Mouse (Mus musculus): Measurements from ENCODE around the gene Phc3. TPM values are rescaled to one million over a fixed set of nuclear protein-coding genes. Genes with fewer than 3 reads are reported as not detected.

Gene Phc3
- polyA plus RNA-seq (2014; fragmentation: Nextera tagmentation; extraction: Ambion mirVana) = 8.8 and 9.1 TPM in 2 replicates

DNA sequence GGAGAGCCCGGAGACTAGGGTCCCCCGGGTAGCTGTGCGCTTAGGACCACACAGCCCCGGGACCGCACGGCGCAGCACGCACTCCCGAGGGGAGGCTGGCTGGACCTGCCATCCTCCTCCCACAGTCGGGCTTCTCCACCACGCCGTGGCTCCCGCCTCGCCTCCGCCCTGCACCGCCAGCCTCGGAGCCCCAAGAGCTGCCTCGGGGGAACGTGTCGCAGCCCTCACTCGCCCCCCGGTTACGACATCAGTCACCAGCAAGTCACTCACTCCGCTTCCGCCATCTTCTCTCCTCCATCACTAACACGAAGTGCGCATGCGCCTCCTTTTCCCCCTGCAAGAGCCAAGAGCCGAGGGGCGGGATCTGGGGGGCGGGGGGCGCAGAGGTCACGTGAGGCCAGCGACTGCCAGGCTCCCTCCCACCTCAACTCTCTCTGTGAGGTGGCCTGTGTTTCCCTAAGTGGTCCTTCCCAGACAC, at the start of gene Phc3:
Gene Phc3, minus strand, starts transcription at position 312 of the 478 bp plus-strand sequence.
- peak; percentile 92 for ATAC-seq (replicated peaks; ENCODE audit: low FRiP score, low TSS enrichment, low read depth)
- 0% methylated on average over 34 of the region's 34 CpGs for WGBS

DNA sequence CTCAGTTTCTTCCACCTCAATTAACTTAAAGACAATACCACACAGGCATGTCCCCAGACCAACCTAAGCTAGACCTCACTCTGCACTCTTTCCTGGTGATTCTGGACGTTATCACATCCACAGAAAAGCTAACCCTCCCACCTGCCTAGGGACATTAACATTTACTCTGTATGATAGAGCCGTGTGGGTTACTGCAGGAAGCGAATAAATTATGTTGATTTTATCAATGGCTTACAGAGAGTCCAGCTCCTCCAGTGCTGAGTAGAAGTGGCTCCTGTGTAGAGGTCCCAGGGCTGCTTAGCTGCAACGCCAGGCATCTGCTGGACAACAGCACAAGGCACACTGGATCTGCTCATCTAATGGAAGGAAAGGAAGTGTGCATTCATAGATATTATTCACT, 48.4 kb upstream of the Phc3 start:
- no peak for ATAC-seq (replicated peaks; ENCODE audit: low FRiP score, low TSS enrichment, low read depth)

More for the DNA sequence above, at the start of gene Phc3:
- no peaks in the 10 kb centered on the region for H3K27me3 ChIP-seq (replicated peaks; ENCODE audit: control insufficient read depth, insufficient read depth, low read length)
- peaks cover 7% of the 10 kb centered on the region; the same call in 1 of the 2 replicates for H3K4me1 ChIP-seq (replicated peaks; ENCODE audit: control insufficient read depth, insufficient read depth, low read length)
- peak within 1 kb of the TSS; percentile 88 for H3K9ac ChIP-seq (ENCODE audit: low read length)
- H3K4me2 ChIP-seq (ENCODE audit: low read length) = peak within 1 kb of the TSS; percentile 62
- DNase-seq (ENCODE audit: low spot score) = peak; percentile 98
- peak within 1 kb of the TSS; percentile 87 for H3K27ac ChIP-seq (ENCODE audit: low read depth)
- peaks cover 18% of the 10 kb centered on the region for H3K36me3 ChIP-seq (ENCODE audit: control insufficient read depth, insufficient read depth, low read length)
- peak within 1 kb of the TSS; percentile 87 for H3K4me3 ChIP-seq (ENCODE audit: low read depth, low read length)
- H3K9me3 ChIP-seq (ENCODE audit: control insufficient read depth, low read length) = no peaks in the 10 kb centered on the region

DNA sequence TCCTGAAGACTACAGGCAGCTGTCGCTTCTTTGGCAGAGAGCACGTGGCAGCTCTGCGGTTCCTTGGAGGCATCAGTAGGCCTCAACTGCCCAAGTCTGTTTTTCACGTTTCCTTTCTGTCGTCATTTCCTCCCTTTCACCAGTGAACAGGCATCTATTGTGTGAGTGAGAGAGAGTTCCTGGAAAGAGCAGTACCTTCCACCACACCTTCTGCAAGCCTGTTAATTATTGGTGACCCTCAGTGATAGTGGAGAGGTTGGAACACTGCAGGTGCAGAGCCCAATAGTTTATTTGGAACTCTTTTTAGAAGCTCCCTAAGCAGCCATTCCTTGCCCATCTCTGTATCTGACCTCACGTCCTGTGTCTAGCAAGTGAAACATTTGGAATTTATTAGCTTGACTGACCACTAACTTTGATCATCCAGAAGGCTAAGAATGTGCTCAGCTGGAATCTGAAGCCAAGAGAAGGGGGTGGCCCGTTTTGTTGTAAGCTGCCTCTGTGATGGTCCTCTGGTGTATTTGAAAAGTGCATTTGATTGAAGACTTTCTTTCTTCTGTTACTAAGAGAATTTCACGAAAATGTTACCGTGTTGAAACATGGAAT, 47.5 kb upstream of the Phc3 start:
- H3K4me3 ChIP-seq (ENCODE audit: low read depth, low read length) = no peak overlapping the region
- peak overlapping the region; percentile 47; the same call in 1 of the 2 replicates for H3K27ac ChIP-seq (ENCODE audit: low read depth)
- peaks cover 26% of the 10 kb centered on the region for H3K4me1 ChIP-seq (replicated peaks; ENCODE audit: control insufficient read depth, insufficient read depth, low read length)
- no peaks in the 10 kb centered on the region for H3K9me3 ChIP-seq (ENCODE audit: control insufficient read depth, low read length)
- no peak for DNase-seq (ENCODE audit: low spot score)
- WGBS = 36% methylated on average over 9 of the region's 9 CpGs
- H3K9ac ChIP-seq (ENCODE audit: low read length) = no peak overlapping the region
- no peaks in the 10 kb centered on the region for H3K27me3 ChIP-seq (replicated peaks; ENCODE audit: control insufficient read depth, insufficient read depth, low read length)
- H3K36me3 ChIP-seq (ENCODE audit: control insufficient read depth, insufficient read depth, low read length) = peaks cover 8% of the 10 kb centered on the region
- no peak overlapping the region for H3K4me2 ChIP-seq (ENCODE audit: low read length)
- ATAC-seq (replicated peaks; ENCODE audit: low FRiP score, low TSS enrichment, low read depth) = peak; percentile 67; the same call in 1 of the 2 replicates

More for the DNA sequence above, 48.4 kb upstream of the Phc3 start:
- Histone ChIP-seq H3K9me3 (ENCODE audit: control insufficient read depth, low read length) (no peaks in the 10 kb centered on the region), H3K4me2 (ENCODE audit: low read length) (no peak overlapping the region), H3K4me1 (replicated peaks; ENCODE audit: control insufficient read depth, insufficient read depth, low read length) (peaks cover 26% of the 10 kb centered on the region), H3K4me3 (ENCODE audit: low read depth, low read length) (no peak overlapping the region), H3K27me3 (replicated peaks; ENCODE audit: control insufficient read depth, insufficient read depth, low read length) (no peaks in the 10 kb centered on the region), H3K9ac (ENCODE audit: low read length) (no peak overlapping the region), H3K36me3 (ENCODE audit: control insufficient read depth, insufficient read depth, low read length) (peaks cover 8% of the 10 kb centered on the region), H3K27ac (ENCODE audit: low read depth) (no peak overlapping the region)
- WGBS = 50% methylated on average over 4 of the region's 4 CpGs
- no peak for DNase-seq (ENCODE audit: low spot score)

DNA sequence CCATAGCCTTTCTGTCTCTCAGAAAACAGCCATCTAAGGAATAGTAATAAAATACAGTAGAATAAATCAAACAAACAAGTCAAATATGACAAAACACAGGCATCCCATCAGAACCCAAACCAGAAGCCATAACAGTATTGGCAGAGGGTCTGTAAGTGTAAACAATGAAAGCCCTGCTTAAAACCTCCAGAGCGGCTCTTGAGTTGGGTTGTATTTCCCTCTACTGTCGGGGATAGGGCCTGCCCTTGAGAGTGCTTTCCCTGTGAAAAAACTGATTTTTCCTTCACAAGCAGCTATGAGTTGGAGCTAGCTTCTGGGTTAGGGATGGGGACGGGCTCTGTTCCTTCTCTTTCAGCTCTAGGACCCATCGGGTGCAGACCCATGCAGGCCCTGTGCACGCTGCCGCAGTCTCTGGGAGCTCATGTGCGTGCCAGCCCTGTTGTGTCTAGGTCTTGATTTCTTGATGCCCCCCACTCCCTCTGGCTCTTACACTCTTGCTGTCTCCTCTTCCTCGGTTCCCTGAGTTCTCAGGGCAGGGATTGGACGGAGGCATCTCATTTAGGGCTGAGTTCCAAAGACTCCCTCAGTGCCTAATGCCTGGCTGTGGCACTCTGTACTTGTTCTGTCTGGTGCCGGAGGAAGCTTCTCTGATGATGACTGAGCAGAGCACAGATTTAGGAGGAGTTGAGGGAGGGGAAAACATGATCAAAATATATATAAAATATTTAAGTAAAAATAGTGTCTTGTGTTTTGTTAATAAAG, 46.6 kb upstream of the Phc3 start:
- Histone ChIP-seq H3K9me3 (ENCODE audit: control insufficient read depth, low read length) (no peaks in the 10 kb centered on the region), H3K4me3 (ENCODE audit: low read depth, low read length) (no peak overlapping the region), H3K36me3 (ENCODE audit: control insufficient read depth, insufficient read depth, low read length) (peaks cover 8% of the 10 kb centered on the region), H3K4me1 (replicated peaks; ENCODE audit: control insufficient read depth, insufficient read depth, low read length) (peaks cover 26% of the 10 kb centered on the region), H3K4me2 (ENCODE audit: low read length) (0 out of 2 replicates have a peak overlapping the region, but pooled peaks have one; percentile 22), H3K27ac (ENCODE audit: low read depth) (peak overlapping the region; percentile 47), H3K9ac (ENCODE audit: low read length) (no peak overlapping the region), H3K27me3 (replicated peaks; ENCODE audit: control insufficient read depth, insufficient read depth, low read length) (no peaks in the 10 kb centered on the region)
- WGBS = 43% methylated on average over 10 of the region's 10 CpGs
- DNase-seq (ENCODE audit: low spot score) = no peak
- ATAC-seq (replicated peaks; ENCODE audit: low FRiP score, low TSS enrichment, low read depth) = no peak; the same call in 1 of the 2 replicates

DNA sequence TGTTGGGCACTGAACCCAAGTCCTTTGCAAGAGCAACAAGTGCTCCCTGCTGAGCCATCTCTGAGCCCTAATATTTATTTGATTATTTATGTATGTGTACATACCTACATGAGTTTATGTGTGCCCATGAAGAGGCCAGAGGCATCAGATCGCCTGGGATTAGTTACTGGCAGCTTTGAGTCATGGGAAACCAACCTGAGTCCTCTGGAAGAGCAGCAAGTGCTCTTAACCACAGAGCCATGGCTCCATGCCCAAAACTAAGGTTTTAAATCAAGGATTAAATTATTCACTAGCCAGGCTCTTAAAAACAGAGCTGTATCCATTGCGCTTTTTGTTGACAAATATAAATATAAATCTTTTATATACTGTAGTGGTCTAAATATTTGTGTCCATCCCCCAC, 45.2 kb upstream of the Phc3 start:
- no peak overlapping the region for H3K4me2 ChIP-seq (ENCODE audit: low read length)
- no peak for DNase-seq (ENCODE audit: low spot score)
- H3K36me3 ChIP-seq (ENCODE audit: control insufficient read depth, insufficient read depth, low read length) = peaks cover 3% of the 10 kb centered on the region
- H3K9ac ChIP-seq (ENCODE audit: low read length) = no peak overlapping the region
- H3K9me3 ChIP-seq (ENCODE audit: control insufficient read depth, low read length) = no peaks in the 10 kb centered on the region
- H3K4me3 ChIP-seq (ENCODE audit: low read depth, low read length) = no peak overlapping the region
- H3K27me3 ChIP-seq (replicated peaks; ENCODE audit: control insufficient read depth, insufficient read depth, low read length) = no peaks in the 10 kb centered on the region
- ATAC-seq (replicated peaks; ENCODE audit: low FRiP score, low TSS enrichment, low read depth) = no peak
- 76% methylated on average over 2 of the region's 2 CpGs for WGBS
- H3K27ac ChIP-seq (ENCODE audit: low read depth) = no peak overlapping the region
- H3K4me1 ChIP-seq (replicated peaks; ENCODE audit: control insufficient read depth, insufficient read depth, low read length) = peaks cover 26% of the 10 kb centered on the region

DNA sequence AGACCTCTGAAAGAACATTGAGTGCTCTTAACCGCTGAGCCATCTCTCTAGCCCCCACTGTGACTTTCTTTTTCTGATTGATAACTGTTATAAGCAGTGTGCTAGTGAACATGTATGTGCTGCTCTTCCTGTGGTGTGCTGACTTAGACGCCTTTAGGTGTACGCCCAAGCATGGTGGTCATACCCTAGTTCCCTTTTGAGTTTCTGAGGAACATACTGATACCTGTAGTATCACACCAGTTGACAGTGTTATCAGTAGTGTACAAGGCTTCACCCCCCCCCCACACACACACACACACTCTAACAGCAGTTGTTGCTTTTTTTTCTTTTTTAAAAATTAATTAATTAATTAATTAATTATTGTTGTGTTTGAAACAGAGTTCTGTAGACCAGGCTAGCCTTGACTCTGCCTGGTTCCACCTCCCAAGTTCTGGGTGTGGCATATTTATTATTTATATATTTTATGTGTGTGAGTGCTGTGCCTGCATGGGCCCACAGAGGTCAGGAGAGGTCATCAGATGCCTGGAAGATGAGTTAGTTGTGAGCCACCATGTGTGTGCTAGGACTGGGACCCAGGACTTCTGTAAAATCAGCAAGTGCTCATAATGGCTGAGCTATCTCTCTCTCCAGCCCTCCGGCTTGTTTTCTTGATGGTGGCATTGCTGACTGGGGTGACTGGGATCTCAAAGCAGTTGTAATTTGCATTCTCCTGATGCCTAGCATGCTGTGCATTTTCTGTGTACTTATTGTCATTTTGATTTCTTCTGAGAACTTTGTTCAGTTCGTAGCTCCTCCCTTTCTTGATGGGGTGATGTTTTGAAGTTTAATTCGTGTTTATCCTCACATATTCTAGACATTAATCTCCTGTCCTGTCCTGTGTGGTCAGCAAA, 35.4 kb upstream of the Phc3 start:
- H3K4me3 ChIP-seq (ENCODE audit: low read depth, low read length) = no peak overlapping the region
- DNase-seq (ENCODE audit: low spot score) = no peak
- H3K27me3 ChIP-seq (replicated peaks; ENCODE audit: control insufficient read depth, insufficient read depth, low read length) = no peaks in the 10 kb centered on the region
- H3K9me3 ChIP-seq (ENCODE audit: control insufficient read depth, low read length) = no peaks in the 10 kb centered on the region
- no peaks in the 10 kb centered on the region for H3K36me3 ChIP-seq (ENCODE audit: control insufficient read depth, insufficient read depth, low read length)
- WGBS = 82% methylated on average over 6 of the region's 6 CpGs
- no peak for ATAC-seq (replicated peaks; ENCODE audit: low FRiP score, low TSS enrichment, low read depth)
- no peak overlapping the region for H3K9ac ChIP-seq (ENCODE audit: low read length)
- no peak overlapping the region for H3K4me2 ChIP-seq (ENCODE audit: low read length)
- no peak overlapping the region for H3K27ac ChIP-seq (ENCODE audit: low read depth)
- peaks cover 10% of the 10 kb centered on the region for H3K4me1 ChIP-seq (replicated peaks; ENCODE audit: control insufficient read depth, insufficient read depth, low read length)

DNA sequence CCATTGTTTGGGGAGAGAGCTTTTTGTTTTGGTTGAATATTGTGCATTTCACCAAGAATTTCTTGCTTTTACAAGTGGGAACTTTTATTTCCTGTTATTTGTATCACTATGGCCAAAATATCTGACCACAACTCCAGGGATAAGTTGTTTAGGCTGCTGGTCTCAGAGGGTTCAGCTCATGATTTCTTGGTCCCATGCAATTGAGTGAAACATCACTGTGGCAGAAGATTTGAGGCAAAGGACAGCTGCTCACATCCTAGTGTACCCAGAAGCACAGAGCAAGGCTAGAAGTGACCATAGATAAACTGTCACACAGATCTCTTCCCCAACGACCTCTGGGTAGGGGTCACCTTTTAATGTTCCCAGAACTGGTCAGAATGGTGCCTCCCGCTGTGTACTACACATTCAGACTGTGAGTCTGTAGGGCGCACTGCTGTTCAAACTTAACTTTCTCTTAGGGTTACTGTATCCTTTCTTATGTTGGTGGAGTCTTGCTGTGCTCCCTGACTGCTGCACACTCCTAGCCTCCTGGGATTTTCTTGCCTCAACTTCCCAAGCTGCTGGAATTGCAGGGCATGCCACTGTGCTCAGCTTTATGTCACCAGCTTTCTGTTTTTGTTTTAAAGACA, 31.9 kb upstream of the Phc3 start:
- no peaks in the 10 kb centered on the region for H3K36me3 ChIP-seq (ENCODE audit: control insufficient read depth, insufficient read depth, low read length)
- ATAC-seq (replicated peaks; ENCODE audit: low FRiP score, low TSS enrichment, low read depth) (no peak), DNase-seq (ENCODE audit: low spot score) (no peak)
- no peak overlapping the region for H3K4me3 ChIP-seq (ENCODE audit: low read depth, low read length)
- H3K27me3 ChIP-seq (replicated peaks; ENCODE audit: control insufficient read depth, insufficient read depth, low read length) = no peaks in the 10 kb centered on the region
- H3K4me1 ChIP-seq (replicated peaks; ENCODE audit: control insufficient read depth, insufficient read depth, low read length) = peaks cover 28% of the 10 kb centered on the region
- no peak overlapping the region for H3K4me2 ChIP-seq (ENCODE audit: low read length)
- no peaks in the 10 kb centered on the region for H3K9me3 ChIP-seq (ENCODE audit: control insufficient read depth, low read length)
- H3K9ac ChIP-seq (ENCODE audit: low read length) = no peak overlapping the region
- WGBS = 51% methylated on average over 3 of the region's 3 CpGs
- no peak overlapping the region for H3K27ac ChIP-seq (ENCODE audit: low read depth)

DNA sequence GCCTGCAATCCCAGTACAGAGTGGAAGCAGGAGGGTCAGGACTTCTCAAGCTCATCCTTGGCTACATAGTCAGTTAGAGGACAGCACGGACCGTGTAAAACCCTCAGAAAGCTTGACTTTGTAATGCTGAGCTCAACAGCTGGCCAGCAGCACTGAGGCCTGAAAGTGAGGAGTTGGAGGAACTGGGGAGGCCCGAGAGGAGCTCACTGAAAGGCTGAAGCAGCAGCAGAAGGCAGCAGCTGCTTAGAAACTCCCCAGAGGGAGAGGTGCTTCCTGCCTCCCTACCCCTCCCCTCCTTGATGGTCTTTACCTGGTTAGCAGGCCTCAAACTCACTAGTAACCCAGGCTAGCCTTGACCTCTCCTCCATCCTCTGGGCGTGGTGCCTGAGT, 30.8 kb upstream of the Phc3 start:
- H3K4me3 ChIP-seq (ENCODE audit: low read depth, low read length) = no peak overlapping the region
- WGBS = 20% methylated on average over 4 of the region's 4 CpGs
- H3K9ac ChIP-seq (ENCODE audit: low read length) = no peak overlapping the region
- H3K4me2 ChIP-seq (ENCODE audit: low read length) = peak overlapping the region; percentile 30
- no peaks in the 10 kb centered on the region for H3K27me3 ChIP-seq (replicated peaks; ENCODE audit: control insufficient read depth, insufficient read depth, low read length)
- no peaks in the 10 kb centered on the region for H3K9me3 ChIP-seq (ENCODE audit: control insufficient read depth, low read length)
- ATAC-seq (replicated peaks; ENCODE audit: low FRiP score, low TSS enrichment, low read depth) (no peak), DNase-seq (ENCODE audit: low spot score) (peak; percentile 65)
- peak overlapping the region; percentile 78 for H3K27ac ChIP-seq (ENCODE audit: low read depth)
- peaks cover 28% of the 10 kb centered on the region for H3K4me1 ChIP-seq (replicated peaks; ENCODE audit: control insufficient read depth, insufficient read depth, low read length)
- H3K36me3 ChIP-seq (ENCODE audit: control insufficient read depth, insufficient read depth, low read length) = no peaks in the 10 kb centered on the region

All from intestine, embryonic 14.5 days (tissue).